Mouse (Mus musculus): ENCODE data around the gene Vamp1.

DNA sequence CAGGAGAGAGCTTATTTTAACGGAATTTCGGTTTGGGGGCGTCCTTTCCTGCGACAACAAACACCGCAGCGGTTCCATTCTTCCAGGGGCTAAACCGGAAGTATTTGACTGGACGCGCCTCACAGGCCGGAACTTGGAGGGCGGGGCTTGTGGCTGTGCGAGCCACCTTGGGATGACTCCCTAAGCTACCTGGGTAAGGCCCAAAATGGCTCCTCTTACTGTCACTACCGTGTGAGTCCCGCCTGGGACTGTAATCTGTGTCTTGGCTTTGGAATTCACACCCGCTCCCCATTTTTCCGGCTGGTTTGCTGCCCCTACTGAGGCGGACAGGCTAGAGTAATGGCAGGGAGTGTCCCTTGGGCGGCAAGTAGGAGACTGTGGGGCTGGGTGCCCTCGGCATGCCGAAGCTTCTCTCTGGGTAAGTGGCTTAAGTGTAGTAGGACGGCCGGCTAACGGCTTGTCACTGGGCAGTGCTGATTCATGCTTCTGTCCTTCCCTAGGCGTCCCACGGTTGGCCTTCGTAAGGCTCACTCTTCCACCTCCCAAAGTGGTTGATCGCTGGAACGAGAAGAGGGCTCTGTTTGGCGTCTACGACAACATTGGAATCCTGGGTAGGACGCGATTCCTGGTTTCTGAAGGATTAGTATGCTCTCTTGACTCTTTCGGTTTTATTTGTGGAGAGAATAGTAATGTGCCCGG lies 23.2 kb upstream of the Vamp1 start:
- TF ChIP-seq CTCF (IDR thresholded peaks at IDR 0.05; ENCODE audit: control insufficient read depth, insufficient read depth, low read length) (no peak), POLR2A (IDR thresholded peaks at IDR 0.05; ENCODE audit: borderline replicate concordance, control insufficient read depth, low read depth, low read length) (no peak; the same call in 1 of the 2 replicates)
